Mouse (Mus musculus) kidney, adult 11 months (tissue): Measurements from ENCODE around the gene Sirpa.

Experiments used
- DNase-seq: peaks from one replicate; pipeline ENCODE4 v3.0.0; 2022

Gene Sirpa

DNA sequence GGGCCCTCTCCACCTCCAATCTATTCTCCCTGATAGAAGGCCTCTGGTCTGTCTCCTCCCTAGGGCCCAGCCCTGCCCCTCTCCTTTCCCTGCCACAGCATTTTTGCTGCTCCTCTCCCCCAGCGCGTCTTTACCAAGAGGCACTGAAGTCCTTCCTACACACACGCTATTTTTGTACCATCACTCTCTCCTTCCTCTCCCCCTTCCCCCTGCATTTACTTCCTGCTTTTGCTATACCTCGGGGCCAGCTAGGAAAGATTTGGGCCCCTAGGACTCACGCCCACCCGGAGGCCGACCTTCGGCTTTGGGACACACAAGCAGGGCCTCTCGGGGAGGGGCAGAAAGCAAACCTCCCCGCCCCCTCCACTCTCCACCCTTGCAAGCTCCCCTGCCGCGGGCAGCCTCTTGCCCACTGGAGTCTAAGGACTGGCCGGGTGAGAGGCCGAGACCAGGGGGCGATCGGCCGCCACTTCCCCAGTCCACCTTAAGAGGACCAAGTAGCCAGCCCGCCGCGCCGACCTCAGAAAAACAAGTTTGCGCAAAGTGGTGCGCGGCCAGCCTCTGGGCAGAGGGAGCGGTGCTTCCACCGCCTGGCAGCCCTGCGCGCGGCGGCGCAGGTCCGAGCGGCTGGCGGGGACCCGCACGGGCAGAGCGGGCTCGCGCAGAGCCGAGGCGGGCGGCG is at the start of gene Sirpa:
Gene Sirpa (plus strand): TSS at position 377 of the 682 bp plus-strand sequence.
- DNase-seq, result peak; percentile 79

DNA sequence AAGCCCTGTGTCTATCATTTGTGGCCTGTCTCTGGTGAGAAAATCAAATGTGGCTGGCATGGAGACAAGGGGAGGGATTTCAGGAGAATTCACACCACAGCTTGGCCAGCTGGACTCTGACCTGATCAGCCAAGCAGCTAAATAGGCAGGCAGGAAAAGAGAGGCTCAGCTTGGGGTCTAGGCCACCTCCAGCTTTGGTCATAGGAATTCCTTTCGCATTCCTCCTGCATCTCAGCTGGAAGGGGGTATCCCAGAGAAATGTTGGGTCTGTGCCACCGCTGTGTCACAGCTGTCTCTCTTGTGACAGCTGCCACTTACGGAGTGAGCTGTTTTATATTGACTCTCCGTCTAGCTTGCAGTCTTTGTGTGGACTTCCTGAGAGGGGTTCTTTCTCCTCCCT is 48.2 kb upstream of the Sirpa start:
- DNase-seq, result peak; percentile 85

DNA sequence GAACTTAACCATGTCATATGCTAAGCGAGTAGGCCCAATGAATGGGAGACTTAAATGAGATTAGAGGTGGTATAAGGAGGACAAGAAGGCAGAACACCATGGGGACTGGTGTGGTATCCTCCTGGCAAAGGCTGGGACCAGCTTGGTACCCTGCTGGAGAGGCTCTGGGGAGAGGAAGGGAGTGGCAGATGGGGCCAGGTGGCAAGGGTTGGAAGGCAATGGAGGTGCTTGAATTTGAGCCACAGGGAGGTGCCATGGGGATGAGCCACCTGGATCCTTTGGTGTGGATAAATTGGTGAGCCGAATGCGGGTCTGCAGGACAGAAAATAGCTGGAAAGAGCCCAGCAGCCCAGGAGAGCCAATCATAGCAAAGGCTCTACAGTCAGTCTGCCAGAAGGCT is 47.7 kb upstream of the Sirpa start:
- DNase-seq, result no peak

DNA sequence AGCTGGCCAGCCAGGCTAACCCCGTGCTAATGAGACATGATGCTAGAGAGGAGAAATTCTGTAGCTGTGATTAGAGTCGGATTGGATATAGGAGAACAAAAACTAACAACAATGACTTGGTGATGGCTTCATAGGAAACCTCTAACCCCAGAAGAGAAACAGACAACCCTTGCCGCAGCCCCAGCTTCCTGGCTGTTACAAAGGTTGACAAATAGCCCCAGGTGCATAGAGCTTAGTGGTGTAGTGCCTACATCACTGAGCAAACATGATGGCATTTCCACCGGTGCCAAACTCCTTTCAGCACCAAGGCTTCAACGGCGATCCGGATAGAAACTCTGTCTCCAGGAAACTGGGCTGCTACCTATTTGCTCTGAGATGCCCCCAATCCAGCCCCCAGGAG is 47.0 kb upstream of the Sirpa start:
- DNase-seq, result no peak

DNA sequence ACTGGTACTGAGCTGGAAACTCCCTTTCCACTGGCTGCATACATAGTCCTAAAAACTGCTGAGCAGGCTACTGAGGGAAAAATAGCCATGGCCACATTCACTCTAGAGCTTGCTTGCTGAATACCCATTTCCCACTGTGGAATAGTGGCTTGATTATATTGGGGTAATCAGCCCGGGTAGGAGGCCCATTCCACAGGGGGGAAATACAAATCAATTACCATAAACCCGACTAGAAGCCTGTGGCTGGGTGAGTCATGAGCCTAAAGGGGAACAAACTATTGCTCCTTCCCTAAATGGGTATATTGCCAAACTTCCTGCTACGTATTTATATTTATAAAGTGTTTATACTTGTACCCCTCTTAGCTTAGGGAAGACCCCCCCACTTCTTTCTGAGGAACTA is 45.9 kb upstream of the Sirpa start:
- no peak for DNase-seq

DNA sequence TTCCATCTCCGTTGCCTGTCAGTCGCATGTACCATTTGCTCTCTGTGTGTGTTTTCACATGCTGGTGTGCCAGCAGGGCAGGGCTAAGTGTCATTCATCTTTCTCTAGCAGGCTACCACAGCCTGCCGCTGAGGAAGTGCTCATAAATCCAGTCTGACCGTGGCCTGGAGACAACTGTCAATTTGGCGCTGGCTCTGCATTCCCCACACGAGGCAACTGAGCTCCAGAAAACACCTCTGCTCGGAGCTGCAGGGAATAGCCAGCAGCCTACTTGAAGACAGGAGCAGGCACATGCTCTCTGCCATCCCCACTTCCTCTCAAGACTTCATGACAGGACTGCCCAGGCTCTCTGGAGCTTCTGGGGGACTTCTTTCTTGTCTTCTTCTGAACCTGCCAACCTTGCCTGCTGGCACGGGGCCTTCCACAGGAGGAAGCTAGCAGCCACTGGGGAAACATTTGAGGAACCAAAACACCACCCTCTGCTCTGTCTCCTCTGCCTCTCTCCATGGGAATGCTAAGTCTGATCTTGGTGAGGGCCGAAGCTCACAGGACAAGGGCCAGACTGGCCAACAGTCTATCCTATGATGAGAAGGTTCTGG is 43.0 kb upstream of the Sirpa start:
- no peak for DNase-seq

DNA sequence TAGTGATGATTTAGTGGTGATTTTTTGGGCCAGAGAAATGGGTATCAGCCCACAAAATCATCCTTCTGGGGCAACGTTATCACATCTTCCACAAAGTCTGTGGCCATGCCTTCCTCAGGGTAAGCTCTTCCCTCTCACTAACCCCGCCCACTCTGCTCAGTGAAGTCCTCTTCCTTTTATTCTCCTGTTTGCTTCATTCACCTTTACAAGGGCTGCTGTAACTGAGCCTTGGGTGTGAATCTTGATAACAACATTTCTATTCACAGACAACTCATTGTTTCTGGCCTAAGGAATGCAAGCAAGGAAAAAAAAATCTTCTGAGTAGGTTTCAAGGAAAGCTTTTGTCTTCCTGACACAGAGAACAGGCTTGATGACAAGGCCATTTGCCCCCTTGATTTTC is 41.9 kb upstream of the Sirpa start:
- DNase-seq, result no peak

DNA sequence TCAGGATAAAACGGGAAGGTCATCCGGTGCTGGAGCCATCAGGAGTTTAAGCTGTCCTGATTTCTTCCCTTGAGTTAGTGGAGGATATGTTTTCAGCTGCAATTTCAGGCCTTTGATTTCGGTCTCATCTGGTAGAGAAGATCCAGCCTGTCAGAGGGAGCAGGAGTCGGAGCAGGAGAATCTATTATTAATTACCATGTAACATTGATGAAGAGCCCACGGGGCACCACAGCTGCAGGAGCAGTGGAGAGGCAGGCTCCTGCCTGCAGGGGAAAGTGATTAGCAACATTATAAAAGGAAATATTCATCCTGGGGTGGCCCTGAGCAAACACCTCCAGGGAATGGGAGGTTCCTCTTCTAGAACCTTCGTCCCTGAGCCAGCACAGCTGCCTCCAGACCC is 36.6 kb upstream of the Sirpa start:
- no peak for DNase-seq

DNA sequence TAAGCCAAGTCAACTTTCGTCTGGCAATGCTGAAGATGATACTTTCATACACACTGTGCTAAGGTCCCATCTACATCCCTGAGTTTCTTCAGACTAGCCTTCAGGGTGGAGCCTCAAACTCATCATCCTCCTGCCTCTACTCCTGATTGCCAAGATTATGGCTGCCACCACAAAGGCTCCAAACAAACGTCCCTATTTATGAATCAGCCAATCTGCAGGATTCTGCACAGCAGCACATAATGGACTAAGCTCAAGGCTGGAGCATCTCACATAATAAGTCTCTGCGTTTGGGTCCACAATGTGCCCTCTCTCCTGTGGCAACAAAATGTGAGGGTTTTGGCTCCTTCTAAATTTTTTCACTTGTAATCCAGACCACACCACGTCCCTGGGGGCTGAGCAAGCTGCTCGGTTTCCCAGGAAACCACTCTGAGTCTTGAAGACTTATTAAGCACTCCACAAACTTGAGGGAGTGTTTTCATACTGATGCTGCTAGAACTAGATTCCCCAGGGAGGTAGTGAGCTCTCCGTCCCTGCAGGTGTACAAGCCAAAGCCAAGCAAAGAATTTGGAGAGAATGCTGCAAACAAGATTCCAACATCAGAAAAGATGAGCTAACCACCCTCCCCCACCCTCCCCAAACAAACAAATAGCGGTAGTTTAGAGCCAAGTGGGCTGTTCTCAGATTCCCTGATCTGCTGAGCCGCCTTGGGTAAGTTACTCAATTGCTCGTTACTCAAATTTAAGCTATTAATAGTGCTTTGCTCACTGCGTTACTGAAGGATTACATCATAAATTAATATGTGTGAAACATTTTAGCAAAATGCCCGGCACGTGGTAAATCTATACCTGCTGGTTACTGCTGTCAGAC is 34.4 kb upstream of the Sirpa start:
- DNase-seq, result no peak

DNA sequence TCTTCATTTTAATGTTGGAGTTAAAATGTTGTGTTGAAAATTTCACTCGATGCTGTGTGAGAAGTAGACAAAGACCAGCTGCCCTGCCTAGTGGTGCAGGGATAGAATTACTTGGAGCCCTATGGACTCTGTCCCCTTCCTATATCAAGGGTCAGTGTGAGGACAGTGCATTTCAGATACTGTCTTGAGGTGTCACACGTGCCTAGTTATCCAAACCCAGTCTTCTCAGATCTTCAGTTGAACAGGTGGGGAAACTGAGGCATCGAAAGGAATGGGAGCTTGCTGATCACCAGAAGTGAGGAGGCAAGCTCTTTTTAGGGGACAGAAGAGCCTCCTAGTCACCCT is 33.8 kb upstream of the Sirpa start:
- no peak for DNase-seq

DNA sequence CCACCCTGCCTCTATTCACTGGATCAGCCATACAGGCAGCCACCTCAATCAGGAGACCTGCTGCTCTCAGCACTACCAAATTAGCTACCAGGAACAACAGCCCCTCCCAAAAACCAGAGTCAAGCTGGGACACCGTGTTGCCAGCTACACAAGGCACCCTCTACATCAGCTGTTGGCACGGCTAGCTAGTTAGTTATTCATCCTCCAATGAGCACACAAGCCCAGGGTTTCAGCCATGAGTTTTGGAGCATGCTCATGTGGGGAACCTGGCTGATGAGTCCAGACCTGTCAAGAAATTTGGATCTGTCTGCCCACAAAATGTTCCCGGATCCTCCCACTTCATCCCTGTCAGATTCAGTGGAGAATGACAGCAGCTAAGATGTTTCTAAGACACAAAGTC is 30.8 kb upstream of the Sirpa start:
- DNase-seq, result no peak

DNA sequence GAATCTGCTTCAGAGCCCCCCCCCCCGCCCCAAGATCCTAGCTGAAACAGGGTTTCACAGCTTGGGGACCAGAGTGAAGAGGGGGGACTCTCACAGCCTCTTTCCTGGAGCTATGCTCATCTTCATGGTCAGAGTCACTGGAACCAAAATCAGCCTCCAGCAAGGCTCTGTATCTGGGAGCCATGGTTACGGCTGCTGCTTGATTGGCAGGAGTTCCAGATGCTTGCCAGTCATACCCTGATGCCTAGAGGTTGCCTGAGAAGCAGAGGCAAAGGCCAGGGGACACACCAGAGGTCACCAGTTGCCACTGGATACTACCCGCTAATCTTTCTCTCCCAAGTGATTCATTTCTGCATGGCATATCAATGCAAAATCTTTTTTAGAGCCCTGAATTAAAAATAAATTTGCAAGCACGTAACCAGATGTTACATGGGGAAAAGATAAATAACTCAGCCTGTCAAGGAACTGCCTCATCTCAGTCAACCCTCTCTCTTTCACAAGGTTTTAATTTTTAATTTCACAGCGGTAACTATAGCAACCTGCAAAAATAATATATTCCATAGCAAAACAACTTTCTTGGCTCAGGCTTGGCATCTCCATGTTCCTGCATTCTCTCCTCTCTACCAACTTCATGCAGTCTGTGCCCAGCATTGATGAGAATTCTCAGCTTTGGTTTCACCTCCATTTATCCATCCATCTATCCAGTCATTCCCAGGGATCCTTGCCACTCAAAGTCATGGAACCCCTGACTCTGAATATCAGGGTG is 28.5 kb upstream of the Sirpa start:
- no peak for DNase-seq

DNA sequence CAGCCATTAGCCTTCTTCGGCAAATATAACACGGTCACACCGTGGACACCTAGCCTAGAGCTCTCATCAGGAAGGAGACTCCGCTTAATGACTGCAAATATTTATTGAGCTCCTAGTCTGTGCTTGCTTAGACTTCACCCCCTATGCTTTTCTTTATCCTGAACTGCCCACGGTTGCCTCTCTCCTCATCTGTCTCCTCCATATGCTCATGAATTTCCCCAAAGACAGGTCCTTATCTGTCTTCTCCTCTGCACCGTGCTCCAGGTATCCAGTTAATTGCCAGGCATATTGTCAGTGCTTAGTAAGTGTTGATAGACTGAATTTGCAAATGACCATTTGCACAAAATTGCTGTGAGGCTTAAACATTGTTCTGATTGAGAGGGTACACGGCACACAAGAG is 23.5 kb upstream of the Sirpa start:
- DNase-seq, result no peak

DNA sequence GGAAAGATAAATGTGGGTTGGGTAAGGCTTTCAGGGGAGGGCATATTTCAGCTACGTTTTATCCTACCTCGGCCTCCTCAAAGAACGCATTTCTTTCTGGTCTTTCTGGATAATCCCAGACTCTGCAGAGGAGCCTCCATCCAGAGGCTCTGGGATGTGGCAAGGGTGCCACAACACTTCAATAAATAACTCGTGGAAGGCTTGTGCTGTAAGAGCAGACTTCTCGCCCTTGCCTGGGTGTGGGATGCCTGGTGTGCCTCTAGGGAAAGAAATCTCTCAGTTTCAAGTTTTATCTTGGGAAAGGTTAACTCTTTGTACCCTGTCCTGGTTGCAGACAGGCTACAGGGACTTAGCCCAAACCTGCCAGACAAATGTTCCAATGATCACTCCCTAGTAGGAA is 23.1 kb upstream of the Sirpa start:
- DNase-seq, result no peak

DNA sequence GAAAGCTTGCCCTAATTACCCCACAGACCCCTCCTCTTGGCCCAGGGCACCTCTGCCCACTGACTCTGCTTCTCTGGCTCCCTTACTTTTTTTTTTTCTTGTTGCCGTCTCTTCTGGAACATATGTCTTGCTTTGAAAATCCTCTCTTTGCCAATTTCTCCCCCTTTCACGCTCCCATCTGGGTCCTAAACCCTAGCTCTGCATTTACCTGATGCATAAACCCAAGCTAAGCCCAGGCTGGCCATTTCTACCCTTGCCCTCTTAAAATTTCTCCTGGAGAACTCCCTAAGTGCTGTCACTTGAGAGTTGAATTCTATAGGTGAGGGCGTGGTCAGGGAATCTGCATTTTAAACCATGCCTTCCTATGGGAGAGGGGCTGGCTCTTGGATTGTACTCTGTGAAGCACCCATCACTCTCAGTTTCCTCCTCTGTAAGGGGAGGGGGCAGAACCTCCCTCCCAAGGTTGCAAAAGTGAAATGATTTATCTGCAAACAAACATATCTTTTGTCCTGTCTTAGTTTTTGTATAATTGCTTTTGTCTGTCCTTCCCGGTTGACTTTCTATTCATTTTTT is 18.8 kb upstream of the Sirpa start:
- DNase-seq, result no peak

DNA sequence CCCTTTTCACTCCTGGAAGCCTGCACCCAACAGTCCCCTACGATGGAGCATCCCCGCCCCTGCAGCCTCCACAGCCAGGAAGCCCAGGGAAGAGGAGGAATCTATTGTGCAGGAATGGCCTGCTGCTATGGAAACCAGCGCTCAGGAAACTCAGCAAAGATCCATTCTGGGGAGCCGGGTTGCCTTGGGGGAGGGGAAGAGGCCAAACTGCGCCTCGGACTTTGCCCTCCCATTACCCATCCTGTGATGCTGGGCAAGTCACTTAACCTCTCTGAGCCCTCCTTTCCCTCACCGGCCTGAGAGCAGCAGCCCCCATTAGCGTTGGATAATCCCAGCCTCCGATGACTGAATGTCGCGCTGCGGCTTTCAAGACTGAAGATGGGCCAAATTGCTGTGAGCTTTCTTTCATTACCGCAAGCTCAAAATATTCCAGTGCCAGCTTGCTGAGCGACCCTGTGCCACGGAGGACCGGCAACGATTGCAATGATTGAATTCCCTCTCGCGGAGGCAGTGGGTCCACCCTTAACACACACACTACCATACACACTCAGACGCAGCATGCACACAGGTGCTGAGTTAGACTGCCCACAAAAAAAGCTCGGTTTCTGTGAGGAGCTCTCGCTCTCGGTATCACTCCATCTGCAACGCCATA is 18.1 kb upstream of the Sirpa start:
- no peak for DNase-seq

DNA sequence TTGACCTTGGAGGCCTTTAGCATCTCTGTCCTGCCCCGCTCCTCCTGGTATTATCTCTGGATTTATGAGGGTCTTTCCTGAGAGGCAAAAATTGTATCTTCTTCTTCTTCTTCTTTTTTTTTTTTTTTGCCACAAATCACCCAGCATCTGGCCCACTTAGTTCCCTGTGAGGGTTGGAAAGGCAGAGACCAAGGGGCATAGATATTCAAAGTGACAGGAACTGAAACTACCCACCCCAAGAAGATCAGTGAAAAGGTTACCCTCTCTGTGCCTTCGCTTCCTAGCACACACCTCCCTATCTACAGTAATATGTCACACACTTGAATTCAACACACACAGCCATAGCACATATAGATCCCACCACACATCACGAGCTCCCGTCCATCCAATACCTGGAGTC is 17.5 kb upstream of the Sirpa start:
- no peak for DNase-seq

DNA sequence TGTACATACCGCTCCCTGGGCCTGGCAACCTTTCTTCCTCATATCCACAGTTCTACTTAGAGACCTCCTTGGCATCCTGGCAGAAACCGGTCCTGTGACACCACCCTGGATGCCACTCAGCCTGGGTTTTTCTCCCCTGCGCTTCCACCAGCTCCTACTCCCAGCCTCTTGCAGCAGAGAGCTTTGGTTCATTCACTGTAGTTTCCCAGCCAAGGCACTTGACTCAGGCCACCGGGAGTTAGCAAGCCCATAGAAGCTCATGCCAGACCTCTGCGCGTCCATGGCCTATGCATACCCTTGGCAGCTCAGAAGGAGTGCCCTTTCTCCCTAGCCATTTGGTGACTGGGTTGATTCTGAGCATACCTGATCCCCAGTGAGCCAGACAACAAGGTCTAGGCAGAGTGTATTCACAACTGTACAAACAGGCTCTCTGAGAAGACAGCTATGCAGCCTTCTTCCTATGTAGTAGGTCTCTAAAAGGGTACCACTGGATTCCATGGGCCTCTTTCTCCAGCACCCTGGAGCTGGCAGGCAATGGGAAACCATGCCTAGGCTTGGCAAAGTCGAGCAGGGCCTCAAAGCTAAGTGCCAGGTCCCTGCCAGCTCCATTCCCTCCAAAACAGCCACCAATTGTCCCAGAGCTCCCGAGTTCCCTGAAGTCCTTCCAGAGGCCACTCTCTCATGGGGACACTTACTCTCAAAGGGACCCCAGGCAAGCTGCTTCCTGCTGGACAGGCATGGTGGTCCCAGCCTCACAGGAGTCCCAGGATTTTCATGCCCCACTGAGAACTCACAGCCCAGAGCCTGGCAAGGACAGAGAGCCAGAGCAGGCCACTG is 15.8 kb upstream of the Sirpa start:
- no peak for DNase-seq

DNA sequence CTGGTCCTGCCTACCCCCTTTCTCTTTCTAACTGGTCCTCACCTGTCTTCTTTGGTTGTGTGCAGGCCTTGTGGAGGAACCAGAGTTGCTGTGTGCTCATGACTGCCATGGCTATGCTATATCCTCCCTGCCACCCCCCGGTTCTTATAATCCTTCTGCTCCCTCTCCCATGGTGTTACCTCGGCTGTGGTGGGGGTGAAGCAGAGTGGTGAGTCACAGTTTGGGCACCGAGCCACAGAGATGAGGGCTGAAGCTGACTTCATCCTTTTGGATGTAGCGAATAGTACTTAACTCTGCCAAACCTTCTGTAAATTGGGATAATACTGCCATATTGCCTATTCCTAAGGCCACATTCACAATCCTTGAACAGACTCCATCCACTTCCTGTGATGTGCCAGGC is 12.0 kb upstream of the Sirpa start:
- DNase-seq, result no peak

DNA sequence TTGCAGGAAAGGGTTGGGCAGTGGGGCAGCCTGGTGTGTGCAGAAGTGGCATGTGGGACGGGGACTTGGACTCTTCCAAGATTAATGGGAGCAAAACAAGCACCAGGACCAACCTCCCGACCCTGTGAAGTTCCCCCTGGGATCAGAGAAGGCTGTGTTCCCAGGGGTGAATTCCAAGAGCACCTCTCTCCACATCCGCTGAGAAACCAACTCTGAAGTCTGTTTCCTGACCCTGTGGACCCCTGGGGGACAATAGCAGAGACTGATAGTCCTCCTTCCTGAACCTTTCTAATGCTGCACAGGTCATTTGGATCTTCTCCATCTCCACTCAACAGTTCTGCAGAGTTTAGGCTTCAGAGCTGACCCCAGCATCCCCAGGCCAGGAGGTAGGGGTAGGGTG is 10.8 kb upstream of the Sirpa start:
- peak; percentile 50 for DNase-seq

DNA sequence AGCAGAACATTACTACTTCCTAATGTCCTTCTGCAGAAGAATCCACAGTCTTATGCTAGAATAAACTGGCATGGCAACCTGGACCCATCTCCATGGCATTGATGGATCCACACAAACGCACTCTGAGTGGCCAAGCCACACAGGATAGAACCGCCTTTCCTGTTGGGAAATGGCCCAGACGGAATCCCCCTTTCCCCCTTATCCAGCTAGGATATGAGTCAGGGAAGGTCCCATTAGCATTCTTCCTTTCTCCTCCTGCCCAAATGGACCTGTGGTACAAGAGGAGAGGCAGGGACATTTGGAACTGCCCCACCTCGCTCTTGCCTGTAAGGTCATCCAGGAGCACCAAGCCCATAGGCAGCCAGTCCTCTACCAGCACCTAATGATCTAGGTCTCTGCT is 10.4 kb upstream of the Sirpa start:
- peak; percentile 40 for DNase-seq

DNA sequence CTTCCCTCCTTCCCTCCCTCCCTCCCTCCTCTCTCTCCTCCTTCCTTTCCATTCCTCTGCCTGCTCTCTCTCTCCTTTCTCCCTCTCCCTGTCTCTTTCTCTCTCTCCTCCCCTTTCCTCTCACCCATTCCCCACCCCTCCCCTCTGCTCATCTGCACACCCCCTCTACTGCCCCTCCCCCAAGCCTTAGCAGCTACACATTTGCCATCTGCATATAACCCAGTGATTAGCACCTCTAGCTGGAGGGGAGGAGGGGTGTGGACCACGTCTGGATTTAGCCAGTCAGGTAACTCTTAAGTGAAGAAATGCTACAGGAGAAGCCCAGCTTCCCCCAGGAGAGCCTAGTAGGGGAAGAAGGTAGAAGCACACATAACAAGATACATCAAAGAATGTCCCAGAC is 7.7 kb upstream of the Sirpa start:
- no peak for DNase-seq
